Mouse (Mus musculus) liver, embryonic 15.5 days (tissue): ENCODE data around the gene Itpkc. TPM values are rescaled to one million over a fixed set of nuclear protein-coding genes. Genes with fewer than 3 reads are reported as not detected.

Experiments used
- ATAC-seq: fragments of 200-750 bp; cut with Nextera tagmentation; 2 replicates; pipeline ENCODE4 v1.8.0; 2017; ENCODE audit warnings: moderate number of reproducible peaks, mild to moderate bottlenecking, moderate library complexity; ENCODE audit not compliant: insufficient read depth
- H3K27ac ChIP-seq: fragments of 300-500 bp; sonication (generic); replicated peaks from 2 replicates; pipeline ENCODE4 v1.5.1; 2015; ENCODE audit warnings: mild to moderate bottlenecking, inconsistent platforms
- H3K27me3 ChIP-seq: fragments of 300-500 bp; sonication (generic); 2 replicates; pipeline ENCODE4 v1.6.1; 2015; ENCODE audit warnings: mild to moderate bottlenecking, inconsistent platforms
- H3K36me3 ChIP-seq: fragments of 300-500 bp; sonication (generic); replicated peaks from 2 replicates; pipeline ENCODE4 v1.6.1; 2015; ENCODE audit warnings: moderate library complexity, mild to moderate bottlenecking, inconsistent platforms
- H3K4me1 ChIP-seq: fragments of 300-500 bp; sonication (generic); replicated peaks from 2 replicates; pipeline ENCODE4 v1.6.1; 2015; ENCODE audit warnings: inconsistent platforms
- H3K4me2 ChIP-seq: fragments of 300-500 bp; sonication (generic); 2 replicates; pipeline ENCODE4 v1.6.1; 2015; ENCODE audit warnings: moderate library complexity, mild to moderate bottlenecking, inconsistent platforms
- H3K4me3 ChIP-seq: fragments of 300-500 bp; sonication (generic); replicated peaks from 2 replicates; pipeline ENCODE4 v1.5.1; 2015; ENCODE audit warnings: mild to moderate bottlenecking, inconsistent platforms
- H3K9ac ChIP-seq: fragments of 300-500 bp; sonication (generic); 2 replicates; pipeline ENCODE4 v1.6.1; 2015; ENCODE audit warnings: moderate library complexity, mild to moderate bottlenecking, inconsistent platforms
- H3K9me3 ChIP-seq: fragments of 300-500 bp; sonication (generic); replicated peaks from 2 replicates; pipeline ENCODE4 v1.6.1; 2016; ENCODE audit warnings: inconsistent platforms
- WGBS: fragments of 180-500 bp; shearing (Covaris S2); methylation state at CpG from one replicate; pipeline ENCODE4 v1.1.7; 2015; ENCODE audit warnings: mixed read lengths; ENCODE audit not compliant: insufficient replicate concordance; 5-methylcytosine and 5-hydroxymethylcytosine counted together
- polyA plus RNA-seq: library from polyadenylated mRNA; unstranded; fragments of >200 nt; fragmentation: Nextera tagmentation; extraction: Ambion mirVana; gene quantifications from 2 replicates; pipeline ENCODE4 v1.2.1, GENCODE M21; 2015

Gene Itpkc
- polyA plus RNA-seq, 1 experiment from 2014 or later, result 1.7 TPM

- no peak overlapping the region for H3K4me3 ChIP-seq
- no peak overlapping the region for H3K27ac ChIP-seq
- peaks cover 58% of the 10 kb centered on the region for H3K4me1 ChIP-seq
- no peak for ATAC-seq
- H3K9ac ChIP-seq, result no peak overlapping the region
- 0 out of 2 replicates have a peak, but pooled peaks cover 3% of the 10 kb centered on the region for H3K36me3 ChIP-seq
- no peak overlapping the region for H3K4me2 ChIP-seq
- WGBS, result 64% methylated on average over 6 of the region's 6 CpGs
- H3K9me3 ChIP-seq, result no peaks in the 10 kb centered on the region
- H3K27me3 ChIP-seq, result no peaks in the 10 kb centered on the region
These were observed 6.5 kb downstream of the Itpkc start for GRCm38 (mm10) chr7:27221939-27222338.

DNA sequence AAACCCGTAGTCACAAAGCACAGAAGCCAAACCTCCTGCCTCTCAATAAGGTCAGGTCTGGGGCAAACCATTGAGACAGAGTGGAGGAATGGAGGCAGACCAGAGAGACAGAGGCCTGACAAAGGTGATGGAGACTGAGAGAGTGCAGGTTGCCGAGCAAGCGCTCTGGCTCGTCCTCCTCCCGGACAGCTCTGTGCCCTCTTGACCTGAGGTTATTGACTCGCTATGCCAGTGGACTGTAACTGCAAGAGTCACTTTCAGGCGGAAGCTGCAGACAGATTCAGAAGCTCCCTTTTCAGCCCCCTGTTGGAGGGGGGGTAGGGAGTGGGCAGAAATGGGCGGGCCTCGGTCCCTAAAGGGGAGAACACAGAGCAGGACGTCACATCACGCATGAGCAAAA lies 8.5 kb downstream of the Itpkc start:
- Histone ChIP-seq H3K4me1 (peaks cover 38% of the 10 kb centered on the region), H3K9me3 (no peaks in the 10 kb centered on the region), H3K36me3 (peaks cover 6% of the 10 kb centered on the region; the same call in 1 of the 2 replicates), H3K27me3 (no peaks in the 10 kb centered on the region), H3K27ac (no peak overlapping the region), H3K4me3 (no peak overlapping the region), H3K9ac (no peak overlapping the region), H3K4me2 (no peak overlapping the region)
- ATAC-seq, result peak; percentile 62
- WGBS, result 69% methylated on average over 11 of the region's 11 CpGs

- 69% methylated on average over 7 of the region's 7 CpGs for whole genome bisulfite sequencing
- Histone ChIP-seq H3K4me3 (no peak overlapping the region), H3K27me3 (no peaks in the 10 kb centered on the region), H3K27ac (no peak overlapping the region), H3K9ac (no peak overlapping the region), H3K36me3 (peaks cover 13% of the 10 kb centered on the region), H3K4me1 (peaks cover 25% of the 10 kb centered on the region), H3K9me3 (no peaks in the 10 kb centered on the region), H3K4me2 (no peak overlapping the region)
- no peak for ATAC-seq
These were observed 9.9 kb downstream of the Itpkc start for GRCm38 (mm10) chr7:27218586-27218985.

DNA sequence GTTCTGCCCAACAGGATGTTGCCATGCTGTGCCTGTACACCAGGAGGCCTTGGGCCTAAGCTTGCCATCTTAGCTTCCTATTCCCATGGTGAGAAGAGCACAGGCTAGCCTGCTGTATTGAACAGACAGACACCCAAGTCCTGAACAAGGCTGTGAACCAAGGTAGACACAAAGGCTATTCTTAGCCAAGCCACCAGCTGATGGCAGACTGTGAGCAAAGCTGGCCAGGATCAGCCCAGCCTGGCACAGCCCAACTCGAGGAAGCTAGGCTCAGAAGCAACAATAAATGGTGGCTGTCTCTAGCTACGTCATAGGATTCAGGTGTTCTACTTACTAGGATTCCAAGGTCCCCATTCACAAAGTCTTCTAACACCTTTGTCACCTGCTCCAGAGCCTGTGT lies 15.8 kb downstream of the Itpkc start:
- Histone ChIP-seq H3K36me3 (peaks cover 41% of the 10 kb centered on the region), H3K27ac (no peak overlapping the region), H3K4me3 (no peak overlapping the region), H3K27me3 (no peaks in the 10 kb centered on the region), H3K4me1 (no peaks in the 10 kb centered on the region), H3K9me3 (no peaks in the 10 kb centered on the region), H3K9ac (no peak overlapping the region), H3K4me2 (no peak overlapping the region)
- WGBS, result 59% methylated on average over 2 of the region's 2 CpGs
- ATAC-seq, result no peak

DNA sequence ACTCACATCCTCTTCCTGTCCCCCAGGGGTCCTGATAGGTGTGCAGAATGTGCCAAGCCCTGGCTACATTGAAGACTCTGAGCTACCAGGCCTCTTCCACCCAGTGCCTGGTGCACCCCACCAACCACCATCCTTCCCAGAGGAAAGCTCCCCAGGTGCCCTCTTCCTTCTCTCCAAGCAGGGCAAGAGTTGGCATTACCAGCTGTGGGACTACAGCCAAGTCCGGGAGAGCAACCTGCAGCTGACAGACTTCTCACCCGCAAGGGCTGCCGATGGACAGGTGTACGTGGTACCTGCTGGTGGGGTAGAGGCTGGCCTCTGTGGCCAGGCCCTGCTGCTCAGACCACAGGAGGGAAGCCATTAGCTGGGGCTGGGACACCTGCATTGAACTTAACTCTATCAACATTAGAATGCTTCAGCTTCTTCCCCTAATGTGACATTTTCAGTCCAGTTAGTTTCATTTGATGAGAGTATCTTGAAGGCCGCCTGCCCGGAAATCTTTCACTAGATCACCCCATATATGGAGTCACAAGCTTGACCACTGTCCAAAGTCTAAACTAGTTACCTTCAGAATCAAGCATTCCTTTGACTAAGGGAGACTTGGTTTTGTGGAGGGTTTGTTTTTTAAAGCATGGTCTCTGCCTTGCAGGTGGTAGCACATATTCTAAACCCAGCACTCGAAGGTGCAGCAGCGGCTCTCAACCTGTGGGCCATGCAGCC lies 24.6 kb downstream of the Itpkc start:
- WGBS, result 86% methylated on average over 8 of the region's 8 CpGs
- H3K4me3 ChIP-seq, result no peak overlapping the region
- H3K27me3 ChIP-seq, result no peaks in the 10 kb centered on the region
- peaks cover 25% of the 10 kb centered on the region for H3K36me3 ChIP-seq
- no peak for ATAC-seq
- no peaks in the 10 kb centered on the region for H3K9me3 ChIP-seq
- no peak overlapping the region for H3K27ac ChIP-seq
- no peak overlapping the region for H3K9ac ChIP-seq
- no peak overlapping the region for H3K4me2 ChIP-seq
- H3K4me1 ChIP-seq, result no peaks in the 10 kb centered on the region

GRCm38 (mm10) chr7:27198779-27199178 lies 29.7 kb downstream of the Itpkc start:
- Histone ChIP-seq H3K9ac (no peak overlapping the region), H3K27ac (no peak overlapping the region), H3K4me1 (peaks cover 20% of the 10 kb centered on the region), H3K27me3 (no peaks in the 10 kb centered on the region), H3K4me3 (no peak overlapping the region), H3K9me3 (no peaks in the 10 kb centered on the region), H3K36me3 (peaks cover 22% of the 10 kb centered on the region), H3K4me2 (no peak overlapping the region)
- no peak for ATAC-seq
- 78% methylated on average over 8 of the region's 8 CpGs for WGBS

GRCm38 (mm10) chr7:27198355-27198754 lies 30.1 kb downstream of the Itpkc start:
- no peaks in the 10 kb centered on the region for H3K27me3 ChIP-seq
- ATAC-seq, result no peak
- no peak overlapping the region for H3K9ac ChIP-seq
- H3K4me2 ChIP-seq, result no peak overlapping the region
- no peak overlapping the region for H3K27ac ChIP-seq
- peaks cover 22% of the 10 kb centered on the region for H3K36me3 ChIP-seq
- no peak overlapping the region for H3K4me3 ChIP-seq
- H3K9me3 ChIP-seq, result no peaks in the 10 kb centered on the region
- H3K4me1 ChIP-seq, result peaks cover 23% of the 10 kb centered on the region

DNA sequence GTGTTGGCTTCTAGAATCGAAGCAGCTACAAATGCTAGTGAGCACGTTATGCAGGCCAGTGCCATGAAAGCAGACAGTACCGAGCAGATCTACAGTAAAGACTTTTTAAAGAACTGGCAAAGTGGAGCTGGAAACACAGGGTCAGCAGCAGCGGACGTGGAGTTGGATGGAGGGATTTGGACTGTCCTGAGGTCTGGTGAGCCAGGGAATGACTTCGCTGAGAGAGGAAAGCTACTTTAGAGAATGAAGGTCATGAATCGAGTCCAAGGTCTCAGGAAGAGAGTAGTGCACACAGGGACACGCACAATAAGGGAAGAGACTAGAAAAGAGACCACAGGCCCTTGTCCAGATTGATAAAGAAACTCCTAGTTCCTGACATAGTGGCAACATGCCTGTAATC lies 30.8 kb downstream of the Itpkc start:
- no peaks in the 10 kb centered on the region for H3K27me3 ChIP-seq
- WGBS, result 74% methylated on average over 8 of the region's 8 CpGs
- H3K9ac ChIP-seq, result no peak overlapping the region
- H3K27ac ChIP-seq, result no peak overlapping the region
- no peaks in the 10 kb centered on the region for H3K9me3 ChIP-seq
- H3K4me2 ChIP-seq, result no peak overlapping the region
- ATAC-seq, result no peak
- peaks cover 22% of the 10 kb centered on the region for H3K36me3 ChIP-seq
- H3K4me3 ChIP-seq, result no peak overlapping the region
- peaks cover 23% of the 10 kb centered on the region for H3K4me1 ChIP-seq

GRCm38 (mm10) chr7:27197136-27197535 lies 31.3 kb downstream of the Itpkc start:
- peaks cover 24% of the 10 kb centered on the region for H3K36me3 ChIP-seq
- H3K27ac ChIP-seq, result peak overlapping the region; percentile 66; the same call in 1 of the 2 replicates
- no peaks in the 10 kb centered on the region for H3K27me3 ChIP-seq
- ATAC-seq, result no peak
- no peak overlapping the region for H3K4me3 ChIP-seq
- no peaks in the 10 kb centered on the region for H3K9me3 ChIP-seq
- H3K9ac ChIP-seq, result no peak overlapping the region
- H3K4me2 ChIP-seq, result 0 out of 2 replicates have a peak overlapping the region, but pooled peaks have one; percentile 82
- WGBS, result 63% methylated on average over 3 of the region's 3 CpGs
- peaks cover 23% of the 10 kb centered on the region for H3K4me1 ChIP-seq

DNA sequence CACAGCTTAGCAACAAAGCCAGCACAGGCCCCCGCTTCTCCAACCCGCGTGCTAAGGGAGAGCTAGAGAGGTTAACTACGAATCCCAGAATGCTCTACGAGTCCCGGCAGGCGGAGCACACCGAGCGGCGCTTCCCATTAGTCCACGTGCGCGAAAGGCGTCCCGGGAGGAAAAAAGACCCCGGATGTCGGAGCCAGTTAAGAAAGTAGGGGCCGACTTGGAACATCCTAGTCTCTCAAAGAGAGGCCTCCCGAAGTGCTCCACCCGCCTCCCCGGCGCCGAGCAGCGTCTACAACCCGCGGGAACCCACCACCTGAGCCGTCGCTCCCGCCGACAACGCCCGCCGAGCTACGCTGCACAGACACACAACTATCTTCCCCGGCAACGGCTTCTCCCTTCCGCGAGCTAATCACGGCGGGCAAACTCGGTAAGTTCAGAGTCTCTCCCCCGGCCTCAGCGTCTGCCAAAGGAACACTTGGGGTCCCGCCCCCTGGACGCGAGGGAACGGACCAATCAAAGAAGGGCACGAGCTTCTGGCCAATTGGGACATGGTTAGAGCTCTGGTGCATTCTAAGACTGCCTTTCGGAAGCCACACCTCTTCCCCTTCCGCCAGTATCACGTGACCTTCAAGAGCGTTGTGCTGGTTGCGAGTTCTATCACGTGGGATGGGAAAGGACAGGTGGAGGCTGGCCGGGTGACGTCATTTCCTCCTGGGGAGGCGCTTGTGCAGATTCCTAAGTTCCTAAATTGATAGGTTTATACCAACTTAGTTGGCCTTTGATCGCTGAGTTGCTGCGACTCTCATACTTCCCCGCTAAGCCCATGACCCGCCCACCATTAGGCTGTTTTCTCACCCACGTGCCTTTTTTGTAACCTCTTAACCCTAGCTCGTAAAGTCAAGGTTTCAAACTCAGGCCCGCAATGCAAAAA lies 32.5 kb downstream of the Itpkc start, which contains the start of the genes BC024978 and Snrpa:
Gene BC024978 (plus strand): TSS at position 101 of the 931 bp plus-strand sequence.
Gene Snrpa (minus strand): TSS at position 591 of the 931 bp plus-strand sequence.
- Histone ChIP-seq H3K4me2 (peak within 1 kb of the TSS; percentile 82), H3K4me1 (peaks cover 23% of the 10 kb centered on the region), H3K4me3 (peak within 1 kb of the TSS; percentile 75), H3K9me3 (no peaks in the 10 kb centered on the region), H3K36me3 (peaks cover 36% of the 10 kb centered on the region), H3K9ac (peak within 1 kb of the TSS; percentile 68), H3K27me3 (no peaks in the 10 kb centered on the region), H3K27ac (peak within 1 kb of the TSS; percentile 94)
- under 1% methylated on average over 64 of the region's 64 CpGs for WGBS
- peak; percentile 96 for ATAC-seq

GRCm38 (mm10) chr7:27193731-27194130 lies 34.7 kb downstream of the Itpkc start:
- Histone ChIP-seq H3K36me3 (peaks cover 58% of the 10 kb centered on the region), H3K9ac (no peak overlapping the region), H3K4me2 (no peak overlapping the region), H3K4me3 (no peak overlapping the region), H3K9me3 (no peaks in the 10 kb centered on the region), H3K27me3 (no peaks in the 10 kb centered on the region), H3K27ac (no peak overlapping the region), H3K4me1 (peaks cover 23% of the 10 kb centered on the region)
- WGBS, result 66% methylated on average over 4 of the region's 4 CpGs
- no peak for ATAC-seq
